ENCODE assay signal across 8 mouse cellular contexts in the genomic region with DNA sequence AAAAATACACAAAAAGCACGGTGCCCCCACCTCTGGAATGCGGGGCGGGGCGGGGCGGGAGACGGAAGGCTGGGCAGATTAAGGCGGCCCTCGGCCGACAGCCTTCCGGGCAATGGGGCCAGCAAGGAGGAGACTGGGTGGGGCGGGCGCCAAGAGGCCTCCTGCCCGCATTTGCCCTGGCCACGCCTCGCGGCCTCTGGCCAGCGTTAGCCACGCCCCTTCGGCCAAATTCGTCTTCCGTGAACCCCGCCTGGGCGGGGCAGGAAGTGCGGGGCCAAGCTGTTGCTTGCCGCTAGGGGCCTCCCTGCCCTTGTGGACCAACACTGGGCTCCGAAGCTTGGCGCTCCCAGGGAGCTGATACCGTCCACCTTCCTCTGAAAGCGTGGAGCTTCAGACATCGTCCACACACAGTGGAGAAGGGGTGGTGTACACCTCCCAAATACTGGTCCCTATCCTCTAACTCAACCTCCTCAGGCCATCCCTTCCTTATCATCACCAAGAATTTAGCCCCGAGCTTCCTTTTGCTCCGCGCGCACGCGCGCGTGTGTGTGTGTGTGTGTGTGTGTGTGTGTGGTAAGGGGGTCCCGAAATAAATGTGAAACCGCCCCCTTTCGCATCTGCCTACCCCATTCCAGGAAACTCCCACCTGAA. TPM values are rescaled to one million over a fixed set of nuclear protein-coding genes. Genes with fewer than 3 reads are reported as not detected.
A peak's percentile ranks its signal among the peaks of the same experiment; 100 is the strongest.
DNase-seq lines count a peak whose midpoint lies in the region; ATAC-seq and TF ChIP-seq lines count a peak whose summit lies in the region.

No protein-coding gene starts in this region.

- peak; percentile 95 for ATAC-seq in kidney, embryonic 15.5 days (replicated peaks; ENCODE audit: low FRiP score)
- ATAC-seq in monocyte, adult 5-6 weeks (replicated peaks; ENCODE audit: insufficient number of reproducible peaks, low FRiP score, low TSS enrichment, poor library complexity, severe bottlenecking), result peak; percentile 77

- peaks cover 28% of the 10 kb centered on the region for H3K36me3 ChIP-seq in heart, embryonic 10.5 days
- H3K36me3 ChIP-seq in kidney, embryonic 15.5 days, result peaks cover 24% of the 10 kb centered on the region

- no peaks in the 10 kb centered on the region for H3K9me3 ChIP-seq in heart, embryonic 10.5 days
- no peaks in the 10 kb centered on the region for H3K9me3 ChIP-seq in kidney, embryonic 15.5 days (replicated peaks)

- peak overlapping the region; percentile 90 for H3K4me2 ChIP-seq in kidney, embryonic 15.5 days

- no peaks in the 10 kb centered on the region for H3K4me1 ChIP-seq in bone marrow, adult 2 months (ENCODE audit: control insufficient read depth, insufficient read depth, low read length)
- 0 out of 2 replicates have a peak, but pooled peaks cover 3% of the 10 kb centered on the region for H3K4me1 ChIP-seq in embryonic fibroblast, embryonic 13.5 days (ENCODE audit: control insufficient read depth, insufficient read depth, low read length)
- peaks cover 45% of the 10 kb centered on the region for H3K4me1 ChIP-seq in heart, embryonic 10.5 days
- peaks cover 43% of the 10 kb centered on the region for H3K4me1 ChIP-seq in kidney, embryonic 15.5 days

- peak overlapping the region; percentile 55 for H3K9ac ChIP-seq in kidney, embryonic 15.5 days

- H3K27ac ChIP-seq in bone marrow, adult 2 months (ENCODE audit: control insufficient read depth, insufficient read depth, low read depth, low read length, poor library complexity), result peak overlapping the region; percentile 88
- peak overlapping the region; percentile 88 for H3K27ac ChIP-seq in embryonic fibroblast, embryonic 13.5 days (ENCODE audit: insufficient read depth, low read length)
- H3K27ac ChIP-seq in heart, embryonic 10.5 days, result peak overlapping the region; percentile 88
- peak overlapping the region; percentile 97 for H3K27ac ChIP-seq in kidney, embryonic 15.5 days

- TF ChIP-seq CTCF in bone marrow, adult 2 months (IDR thresholded peaks at IDR 0.05; ENCODE audit: control insufficient read depth, insufficient read depth, low read length), result peak; percentile 75
- peak; percentile 60; the same call in 1 of the 2 replicates for TF ChIP-seq CTCF in embryonic fibroblast, embryonic 13.5 days (IDR thresholded peaks at IDR 0.05; ENCODE audit: borderline replicate concordance, insufficient read depth, low read length)

- DNase-seq in 416B (ENCODE audit: low read depth) (peak; percentile 98), liver (peak; percentile 100)
- peak; percentile 99 for DNase-seq in heart, embryonic 10.5 days (ENCODE audit: low spot score)
- DNase-seq in spleen, postnatal 4 days (ENCODE audit: low spot score in 2 of 2), result peak; percentile 99

- peak; percentile 93 for TF ChIP-seq POLR2A in bone marrow, adult 2 months (IDR thresholded peaks at IDR 0.05; ENCODE audit: borderline replicate concordance, control insufficient read depth, low read depth, low read length)
- peak; percentile 95 for TF ChIP-seq POLR2A in embryonic fibroblast, embryonic 13.5 days (IDR thresholded peaks at IDR 0.05; ENCODE audit: low read depth, low read length)

- H3K27me3 ChIP-seq in heart, embryonic 10.5 days (ENCODE audit: insufficient read depth, poor library complexity, severe bottlenecking), result no peaks in the 10 kb centered on the region
- H3K27me3 ChIP-seq in kidney, embryonic 15.5 days, result no peaks in the 10 kb centered on the region

- under 1% methylated on average over 41 of the region's 41 CpGs for WGBS in bone marrow, adult 2 months
- WGBS in heart, embryonic 10.5 days, result under 1% methylated on average over 41 of the region's 41 CpGs
- under 1% methylated on average over 41 of the region's 41 CpGs for WGBS in kidney, embryonic 15.5 days

- H3K4me3 ChIP-seq in bone marrow, adult 2 months (replicated peaks; ENCODE audit: control insufficient read depth, low read depth, low read length), result peak overlapping the region; percentile 81
- peak overlapping the region; percentile 26 for H3K4me3 ChIP-seq in embryonic fibroblast, embryonic 13.5 days (ENCODE audit: insufficient read depth, low read length)
- peak overlapping the region; percentile 57 for H3K4me3 ChIP-seq in heart, embryonic 10.5 days
- peak overlapping the region; percentile 48 for H3K4me3 ChIP-seq in kidney, embryonic 15.5 days (replicated peaks)

RNA-seq across cellular contexts. Expression of gene Ctdsp1, which starts 6.1 kb away (rescaled TPM):
- 40.0 and 65.3 TPM in 2 replicates for polyA plus RNA-seq in bone marrow, adult 2 months (2011; ENCODE audit: insufficient read depth, insufficient read length, low replicate concordance, missing spikeins)
- polyA plus RNA-seq in embryonic fibroblast, embryonic 13.5 days (2011; ENCODE audit: insufficient read length, low read depth, missing spikeins), result 58.6 and 78.6 TPM in 2 replicates
- 55.9 and 69.2 TPM in 2 replicates for polyA plus RNA-seq in heart, embryonic 10.5 days (2016; fragmentation: Nextera tagmentation; extraction: Ambion mirVana)
- 81.1 and 82.0 TPM in 2 replicates for polyA plus RNA-seq in kidney, embryonic 15.5 days (2015; fragmentation: Nextera tagmentation; extraction: Ambion mirVana)
- 31.8 to 64.2 TPM (median 34.4 TPM) in 3 replicates for total RNA-seq in monocyte, adult 5-6 weeks (2017)

RNA-seq across cellular contexts. Expression of gene Vil1, which starts 11.8 kb away (rescaled TPM):
- polyA plus RNA-seq in bone marrow, adult 2 months (2011; ENCODE audit: insufficient read depth, insufficient read length, low replicate concordance, missing spikeins), result not detected in 2 replicates
- polyA plus RNA-seq in embryonic fibroblast, embryonic 13.5 days (2011; ENCODE audit: insufficient read length, low read depth, missing spikeins), result not detected in 2 replicates
- polyA plus RNA-seq in heart, embryonic 10.5 days (2016; fragmentation: Nextera tagmentation; extraction: Ambion mirVana), result 0.94 and 1.1 TPM in 2 replicates
- 11.5 and 12.3 TPM in 2 replicates for polyA plus RNA-seq in kidney, embryonic 15.5 days (2015; fragmentation: Nextera tagmentation; extraction: Ambion mirVana)
- 0.87 to 1.9 TPM in 2 of 3 replicates, not detected in the other for total RNA-seq in monocyte, adult 5-6 weeks (2017)

RNA-seq across cellular contexts. Expression of gene Slc11a1, which starts 22.4 kb away (rescaled TPM):
- polyA plus RNA-seq in bone marrow, adult 2 months (2011; ENCODE audit: insufficient read depth, insufficient read length, low replicate concordance, missing spikeins), result 10.8 and 16.9 TPM in 2 replicates
- 1.1 TPM in 1 of 2 replicates, not detected in the other for polyA plus RNA-seq in embryonic fibroblast, embryonic 13.5 days (2011; ENCODE audit: insufficient read length, low read depth, missing spikeins)
- 1.1 and 1.6 TPM in 2 replicates for polyA plus RNA-seq in heart, embryonic 10.5 days (2016; fragmentation: Nextera tagmentation; extraction: Ambion mirVana)
- polyA plus RNA-seq in kidney, embryonic 15.5 days (2015; fragmentation: Nextera tagmentation; extraction: Ambion mirVana), result 3.8 and 5.9 TPM in 2 replicates
- total RNA-seq in monocyte, adult 5-6 weeks (2017), result 180 to 306 TPM (median 249 TPM) in 3 replicates

RNA-seq across cellular contexts. Expression of gene Catip, which starts 35.5 kb away (rescaled TPM):
- not detected in 2 replicates for polyA plus RNA-seq in bone marrow, adult 2 months (2011; ENCODE audit: insufficient read depth, insufficient read length, low replicate concordance, missing spikeins)
- polyA plus RNA-seq in embryonic fibroblast, embryonic 13.5 days (2011; ENCODE audit: insufficient read length, low read depth, missing spikeins), result 3.6 and 3.7 TPM in 2 replicates
- 0.20 and 0.28 TPM in 2 replicates for polyA plus RNA-seq in heart, embryonic 10.5 days (2016; fragmentation: Nextera tagmentation; extraction: Ambion mirVana)
- polyA plus RNA-seq in kidney, embryonic 15.5 days (2015; fragmentation: Nextera tagmentation; extraction: Ambion mirVana), result 0.67 and 0.82 TPM in 2 replicates
- total RNA-seq in monocyte, adult 5-6 weeks (2017), result 0.29 to 3.3 TPM (median 0.96 TPM) in 3 replicates

Comparison
In these comparisons a context has a peak if more than half of its experiments do, and no peak if none do; other contexts are left out.
1. Peak in every context shown above with its lines: DNase-seq, ATAC-seq, H3K4me3 ChIP-seq and H3K27ac ChIP-seq.
2. H3K4me3 ChIP-seq: peak in every context shown above with its lines; median percentile 81 in bone marrow, adult 2 months; 57 in heart, embryonic 10.5 days; 48 in kidney, embryonic 15.5 days; 26 in embryonic fibroblast, embryonic 13.5 days.